Mouse (Mus musculus): ENCODE measurements around the gene Loxl1.

DNA sequence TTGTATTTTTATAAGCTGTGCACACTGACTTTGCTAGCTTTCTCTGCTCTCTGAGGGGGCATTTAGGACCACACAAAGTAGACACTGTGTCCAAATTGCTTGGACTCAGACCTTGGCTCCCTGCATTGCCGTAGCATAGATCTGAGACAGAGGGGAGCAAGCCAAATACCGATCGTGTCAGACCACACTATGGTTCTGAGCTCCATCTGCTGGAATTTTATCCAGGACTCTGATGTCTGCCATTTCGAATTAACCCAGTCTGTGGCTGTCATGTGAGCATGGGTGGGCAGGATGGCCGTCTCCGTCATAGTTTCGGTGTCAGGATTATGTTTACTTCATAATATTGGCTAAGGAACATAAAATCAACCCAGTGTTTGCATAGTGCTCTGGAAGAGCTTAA lies 29.6 kb downstream of the Loxl1 start:
- TF ChIP-seq POLR2A (IDR thresholded peaks at IDR 0.05; ENCODE audit: insufficient read depth, low read depth, low read length) (no peak), EP300 (IDR thresholded peaks at IDR 0.05; ENCODE audit: insufficient read depth, low read depth, low read length) (no peak)

All from heart, adult 2 months (tissue).